Mouse (Mus musculus): ENCODE data around the gene Vasn. TPM values are rescaled to one million over a fixed set of nuclear protein-coding genes. Genes with fewer than 3 reads are reported as not detected.

Vasn gene
- polyA plus RNA-seq, 1 experiment from 2014 or later, result 20.4 TPM

DNA sequence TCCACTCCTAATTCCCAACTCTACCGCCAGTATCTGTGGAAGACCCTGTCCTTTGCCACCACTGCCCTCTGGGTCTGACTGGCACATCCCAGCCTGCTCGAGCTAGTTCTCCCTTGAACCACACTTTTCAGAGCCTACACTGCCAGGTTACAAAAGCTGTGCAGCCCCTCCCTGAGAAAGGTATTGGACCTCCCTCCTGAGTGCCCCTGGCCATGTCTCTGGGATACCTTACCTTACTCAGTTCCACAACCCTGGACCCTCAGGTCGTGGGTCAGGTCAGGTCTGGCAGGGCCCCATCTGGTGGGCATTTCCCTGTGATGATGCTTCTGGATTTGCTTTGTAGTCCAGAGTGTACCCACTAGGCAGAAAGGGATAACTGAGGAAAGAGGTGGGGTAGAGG lies 40.1 kb upstream of the Vasn start:
- Histone ChIP-seq H3K9me3 (replicated peaks; ENCODE audit: low read length) (no peaks in the 10 kb centered on the region), H3K27me3 (ENCODE audit: insufficient read depth, low read length) (no peaks in the 10 kb centered on the region), H3K27ac (peak overlapping the region; percentile 89), H3K36me3 (ENCODE audit: insufficient read depth, low read length) (no peaks in the 10 kb centered on the region), H3K4me2 (ENCODE audit: low read length) (peak overlapping the region; percentile 68; the same call in 1 of the 2 replicates), H3K4me1 (replicated peaks; ENCODE audit: insufficient read depth, low read length) (peaks cover 83% of the 10 kb centered on the region), H3K4me3 (replicated peaks; ENCODE audit: low read depth, low read length) (no peak overlapping the region), H3K9ac (ENCODE audit: low read depth, low read length) (0 out of 2 replicates have a peak overlapping the region, but pooled peaks have one; percentile 13)
- ATAC-seq (replicated peaks; ENCODE audit: low FRiP score, low read depth), result no peak
- 76% methylated on average over 3 of the region's 3 CpGs for WGBS
- TF ChIP-seq CTCF (IDR thresholded peaks at IDR 0.05; ENCODE audit: low read depth), result no peak
- DNase-seq (ENCODE audit: low spot score), result no peak

DNA sequence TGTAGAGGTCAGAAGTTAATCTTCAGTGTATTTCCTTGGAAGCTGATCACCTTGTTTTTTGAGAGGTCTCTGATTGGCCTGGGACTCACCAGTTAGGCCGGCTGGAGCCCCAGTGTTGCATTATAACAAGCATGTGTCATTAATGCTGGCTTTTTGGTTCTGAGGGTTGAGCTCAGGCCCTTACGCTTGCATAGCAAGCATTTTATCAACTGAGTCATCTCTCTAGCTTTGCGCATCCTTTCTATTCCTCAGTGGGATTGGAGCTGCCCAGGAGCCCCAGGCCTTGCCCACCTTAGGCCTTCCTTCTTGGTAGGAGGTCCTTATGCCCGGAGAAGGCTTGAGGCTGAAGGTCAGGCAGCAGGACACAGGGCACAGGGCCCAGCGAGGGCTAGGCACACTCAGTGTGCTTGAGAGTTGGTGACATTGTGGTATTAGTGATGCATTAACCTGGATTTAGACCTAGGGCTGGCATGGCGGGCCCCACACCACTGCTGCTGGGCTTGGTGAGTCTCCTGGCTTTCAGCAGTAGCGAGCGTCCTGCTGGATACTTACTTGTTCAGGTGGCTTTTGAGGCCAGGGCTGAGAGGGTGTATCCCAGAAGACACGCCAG lies 38.9 kb upstream of the Vasn start:
- Histone ChIP-seq H3K9ac (ENCODE audit: low read depth, low read length) (no peak overlapping the region), H3K4me3 (replicated peaks; ENCODE audit: low read depth, low read length) (no peak overlapping the region), H3K36me3 (ENCODE audit: insufficient read depth, low read length) (no peaks in the 10 kb centered on the region), H3K27me3 (ENCODE audit: insufficient read depth, low read length) (no peaks in the 10 kb centered on the region), H3K27ac (peak overlapping the region; percentile 89), H3K4me2 (ENCODE audit: low read length) (0 out of 2 replicates have a peak overlapping the region, but pooled peaks have one; percentile 15), H3K9me3 (replicated peaks; ENCODE audit: low read length) (no peaks in the 10 kb centered on the region), H3K4me1 (replicated peaks; ENCODE audit: insufficient read depth, low read length) (peaks cover 91% of the 10 kb centered on the region)
- DNase-seq (ENCODE audit: low spot score), result no peak
- peak; percentile 50 for ATAC-seq (replicated peaks; ENCODE audit: low FRiP score, low read depth)
- WGBS, result 61% methylated on average over 9 of the region's 9 CpGs
- no peak for TF ChIP-seq CTCF (IDR thresholded peaks at IDR 0.05; ENCODE audit: low read depth)

DNA sequence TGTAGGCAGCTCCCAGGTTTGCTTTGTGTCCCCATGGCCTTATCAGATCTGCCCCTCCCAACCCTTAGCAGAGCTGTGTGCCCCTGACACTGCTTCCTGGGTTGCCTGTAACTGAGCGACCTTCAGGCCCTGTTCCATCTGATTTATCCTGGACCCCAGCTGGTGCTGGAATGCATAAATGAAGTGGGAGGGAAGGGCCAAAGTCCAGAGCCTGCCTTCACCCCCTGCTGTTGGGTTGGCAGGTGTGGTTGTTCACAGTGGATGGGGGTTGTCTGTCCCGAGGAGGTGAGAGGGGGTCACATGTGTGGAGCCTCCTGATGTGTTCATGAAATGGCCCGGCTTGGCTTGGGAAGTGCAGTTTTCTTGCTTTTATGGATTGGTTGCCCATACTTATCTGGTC lies 37.6 kb upstream of the Vasn start:
- Histone ChIP-seq H3K4me2 (ENCODE audit: low read length) (no peak overlapping the region), H3K9ac (ENCODE audit: low read depth, low read length) (0 out of 2 replicates have a peak overlapping the region, but pooled peaks have one; percentile 28), H3K4me3 (replicated peaks; ENCODE audit: low read depth, low read length) (no peak overlapping the region), H3K36me3 (ENCODE audit: insufficient read depth, low read length) (no peaks in the 10 kb centered on the region), H3K27me3 (ENCODE audit: insufficient read depth, low read length) (no peaks in the 10 kb centered on the region), H3K4me1 (replicated peaks; ENCODE audit: insufficient read depth, low read length) (peaks cover 93% of the 10 kb centered on the region), H3K27ac (peak overlapping the region; percentile 89), H3K9me3 (replicated peaks; ENCODE audit: low read length) (no peaks in the 10 kb centered on the region)
- peak; percentile 15; the same call in 1 of the 2 replicates for TF ChIP-seq CTCF (IDR thresholded peaks at IDR 0.05; ENCODE audit: low read depth)
- DNase-seq (ENCODE audit: low spot score) (peak; percentile 54), ATAC-seq (replicated peaks; ENCODE audit: low FRiP score, low read depth) (peak; percentile 52)
- 16% methylated on average over 3 of the region's 3 CpGs for WGBS

DNA sequence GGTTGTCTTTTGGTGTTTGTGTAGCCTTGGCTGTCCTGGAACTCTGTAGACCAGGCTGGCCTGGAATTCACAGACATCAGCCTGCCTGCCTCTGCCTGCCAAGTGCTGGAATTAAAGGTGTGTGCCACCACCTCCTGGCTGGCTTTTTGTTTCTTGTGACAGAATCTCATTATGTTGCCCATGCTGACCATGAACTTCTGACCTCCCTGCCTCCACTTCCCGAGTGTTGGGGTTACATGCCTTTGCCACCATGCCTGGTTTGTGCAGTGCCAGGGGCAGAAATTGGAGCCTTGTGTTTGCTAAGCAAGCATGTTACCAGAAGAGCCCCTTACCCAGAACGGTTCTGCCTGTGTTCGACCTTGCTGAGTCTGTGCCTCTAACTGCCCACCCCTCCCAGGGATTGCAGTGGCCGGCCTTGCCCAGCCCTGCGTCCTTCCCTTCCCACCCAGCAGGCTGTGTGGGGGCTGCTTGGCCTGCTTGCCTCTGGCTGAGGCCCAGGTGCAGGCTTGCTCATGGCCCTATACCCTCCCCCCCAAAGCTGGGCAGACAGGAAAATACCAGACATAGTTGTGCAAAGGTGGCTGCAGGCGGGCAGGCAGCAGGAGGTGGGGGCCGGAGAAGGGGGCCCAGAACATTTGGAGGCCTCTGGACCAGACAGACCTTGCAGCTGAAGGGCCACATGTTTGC lies 36.8 kb upstream of the Vasn start:
- 13% methylated on average over 7 of the region's 7 CpGs for WGBS
- peak overlapping the region; percentile 21; the same call in 1 of the 2 replicates for H3K4me2 ChIP-seq (ENCODE audit: low read length)
- 0 out of 2 replicates have a peak, but pooled peaks have one; percentile 1 for TF ChIP-seq CTCF (IDR thresholded peaks at IDR 0.05; ENCODE audit: low read depth)
- peaks cover 91% of the 10 kb centered on the region for H3K4me1 ChIP-seq (replicated peaks; ENCODE audit: insufficient read depth, low read length)
- H3K9me3 ChIP-seq (replicated peaks; ENCODE audit: low read length), result no peaks in the 10 kb centered on the region
- H3K9ac ChIP-seq (ENCODE audit: low read depth, low read length), result peak overlapping the region; percentile 42
- peak; percentile 61 for ATAC-seq (replicated peaks; ENCODE audit: low FRiP score, low read depth)
- peak; percentile 59 for DNase-seq (ENCODE audit: low spot score)
- H3K36me3 ChIP-seq (ENCODE audit: insufficient read depth, low read length), result no peaks in the 10 kb centered on the region
- peak overlapping the region; percentile 89 for H3K27ac ChIP-seq
- H3K4me3 ChIP-seq (replicated peaks; ENCODE audit: low read depth, low read length), result no peak overlapping the region
- H3K27me3 ChIP-seq (ENCODE audit: insufficient read depth, low read length), result no peaks in the 10 kb centered on the region

DNA sequence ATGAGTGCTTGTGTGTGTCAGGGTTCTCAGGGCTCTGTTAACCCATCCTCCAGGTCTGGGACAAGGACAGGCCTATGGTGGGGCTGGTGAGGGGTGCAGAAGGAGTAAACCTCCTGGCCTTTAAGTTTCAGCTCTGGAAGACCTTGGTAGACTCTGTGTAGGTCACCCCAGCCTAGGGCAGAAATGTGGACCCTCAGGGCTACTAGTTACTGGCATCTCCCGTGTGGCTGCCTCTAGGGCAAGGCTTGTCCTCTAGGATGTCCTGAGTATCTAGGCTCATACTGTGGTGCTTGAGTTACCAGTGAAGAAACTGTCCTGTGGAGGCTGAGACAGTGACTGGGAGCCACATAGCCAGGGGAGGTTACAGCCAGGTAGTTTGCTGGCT lies 36.3 kb upstream of the Vasn start:
- Histone ChIP-seq H3K4me1 (replicated peaks; ENCODE audit: insufficient read depth, low read length) (peaks cover 91% of the 10 kb centered on the region), H3K4me3 (replicated peaks; ENCODE audit: low read depth, low read length) (no peak overlapping the region), H3K27ac (peak overlapping the region; percentile 89), H3K9ac (ENCODE audit: low read depth, low read length) (peak overlapping the region; percentile 42), H3K4me2 (ENCODE audit: low read length) (0 out of 2 replicates have a peak overlapping the region, but pooled peaks have one; percentile 21), H3K9me3 (replicated peaks; ENCODE audit: low read length) (no peaks in the 10 kb centered on the region), H3K36me3 (ENCODE audit: insufficient read depth, low read length) (no peaks in the 10 kb centered on the region), H3K27me3 (ENCODE audit: insufficient read depth, low read length) (no peaks in the 10 kb centered on the region)
- DNase-seq (ENCODE audit: low spot score) (no peak), ATAC-seq (replicated peaks; ENCODE audit: low FRiP score, low read depth) (no peak)
- TF ChIP-seq CTCF (IDR thresholded peaks at IDR 0.05; ENCODE audit: low read depth), result no peak
- 30% methylated on average over 1 of the region's 1 CpGs for WGBS

DNA sequence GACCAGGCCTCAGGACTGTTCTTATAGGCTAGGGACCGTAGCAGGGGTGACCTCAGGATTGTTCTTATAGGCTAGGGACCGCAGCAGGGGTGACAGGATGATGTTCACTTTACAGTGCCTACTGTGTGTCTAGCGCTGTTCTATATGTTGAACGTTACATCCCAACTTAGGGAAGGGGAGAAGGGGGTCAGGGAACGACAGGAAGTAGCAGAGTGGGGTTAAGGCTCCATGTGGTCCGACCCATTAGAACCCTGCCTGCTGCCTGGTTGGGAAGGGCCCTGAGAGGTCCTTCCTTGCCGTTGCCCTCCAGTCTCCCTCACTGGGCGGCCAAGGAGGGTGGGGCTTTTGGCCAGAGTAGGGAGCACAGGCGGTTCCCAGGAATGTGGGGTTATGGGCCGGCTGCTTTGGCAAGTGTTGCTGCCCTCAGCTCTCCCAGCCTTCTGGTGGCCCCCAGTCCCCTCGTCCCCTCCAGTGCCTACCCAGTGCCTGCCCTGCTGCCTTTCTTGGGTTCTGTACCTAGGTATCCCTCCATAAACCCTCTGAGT lies 35.4 kb upstream of the Vasn start:
- Histone ChIP-seq H3K27ac (peak overlapping the region; percentile 89), H3K36me3 (ENCODE audit: insufficient read depth, low read length) (0 out of 2 replicates have a peak, but pooled peaks cover 5% of the 10 kb centered on the region), H3K27me3 (ENCODE audit: insufficient read depth, low read length) (no peaks in the 10 kb centered on the region), H3K9me3 (replicated peaks; ENCODE audit: low read length) (no peaks in the 10 kb centered on the region), H3K4me2 (ENCODE audit: low read length) (no peak overlapping the region), H3K9ac (ENCODE audit: low read depth, low read length) (0 out of 2 replicates have a peak overlapping the region, but pooled peaks have one; percentile 27), H3K4me1 (replicated peaks; ENCODE audit: insufficient read depth, low read length) (peaks cover 85% of the 10 kb centered on the region), H3K4me3 (replicated peaks; ENCODE audit: low read depth, low read length) (no peak overlapping the region)
- WGBS, result 45% methylated on average over 11 of the region's 11 CpGs
- TF ChIP-seq CTCF (IDR thresholded peaks at IDR 0.05; ENCODE audit: low read depth), result no peak
- DNase-seq (ENCODE audit: low spot score) (no peak), ATAC-seq (replicated peaks; ENCODE audit: low FRiP score, low read depth) (no peak)

Measured in kidney, postnatal 0 days (tissue).